Mouse (Mus musculus): ENCODE data around the gene L3mbtl3.

Gene L3mbtl3
- long read RNA-seq, experiment 1, partial matches to known transcripts, result 1 of 4 reads
- long read RNA-seq, experiment 1, other reads (novel, unspliced or antisense), result 3 of 4 reads
- long read RNA-seq, experiment 2, partial matches to known transcripts, result 2 of 4 reads
- long read RNA-seq, experiment 2, other reads (novel, unspliced or antisense), result 2 of 4 reads

- intact Hi-C loops (cut with DNase I), result loop anchor here (5.0 to 10.0 kb wide), 4 partner anchors 116 to 619 kb away; partner anchors contain the start of gene Arhgap18
Observed at GRCm38 (mm10) chr10:26375790-26376545, at the start of gene L3mbtl3. L3mbtl3 (minus strand) TSS chr10:26375971.

DNA sequence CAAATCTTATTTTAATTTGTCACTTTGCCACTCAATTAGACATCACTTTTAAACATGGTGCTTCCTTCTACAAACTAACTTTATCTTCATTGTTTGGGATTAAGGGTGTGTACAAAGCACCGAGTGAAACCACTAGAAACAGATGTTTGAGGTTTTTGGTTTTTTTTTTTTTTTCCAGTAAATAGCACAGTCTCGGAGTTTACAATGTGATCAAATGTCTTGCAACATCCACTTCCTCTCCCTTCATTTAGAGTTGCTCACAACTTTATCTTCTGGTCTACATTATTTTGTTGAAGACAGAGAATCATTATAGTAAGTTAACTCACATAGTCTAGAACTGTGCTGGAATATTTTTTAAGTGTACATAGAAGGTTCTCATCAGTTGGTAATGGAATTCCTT is 45.4 kb upstream of the L3mbtl3 start:
- intact Hi-C loops (cut with DNase I), result no loop called here

DNA sequence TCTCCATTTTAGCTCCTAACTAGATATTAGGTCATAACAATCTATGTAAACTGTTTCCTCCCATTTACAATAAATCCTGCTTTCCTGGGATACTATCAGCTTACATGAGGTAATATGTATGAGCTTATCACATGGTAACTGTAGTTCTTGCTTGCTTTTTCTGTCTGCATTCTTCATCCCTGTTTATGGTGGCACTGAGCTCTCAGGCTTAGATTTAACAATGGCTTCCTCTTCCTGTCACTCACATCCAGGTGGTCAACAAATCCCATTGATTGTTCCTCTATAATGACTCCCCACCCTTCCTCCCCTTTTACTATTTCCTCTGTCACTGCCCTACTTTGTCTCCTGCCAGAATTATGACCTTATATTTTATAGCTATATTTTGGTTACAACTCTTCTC is 12.9 kb upstream of the L3mbtl3 start:
- intact Hi-C loops (cut with DNase I), result no loop called here

- intact Hi-C loops (cut with DNase I), result loop anchor here (5.0 to 10.0 kb wide), 4 partner anchors 115 to 618 kb away; partner anchors contain the start of gene Arhgap18
Observed at GRCm38 (mm10) chr10:26377332-26377602, 1.5 kb upstream of the L3mbtl3 start.

DNA sequence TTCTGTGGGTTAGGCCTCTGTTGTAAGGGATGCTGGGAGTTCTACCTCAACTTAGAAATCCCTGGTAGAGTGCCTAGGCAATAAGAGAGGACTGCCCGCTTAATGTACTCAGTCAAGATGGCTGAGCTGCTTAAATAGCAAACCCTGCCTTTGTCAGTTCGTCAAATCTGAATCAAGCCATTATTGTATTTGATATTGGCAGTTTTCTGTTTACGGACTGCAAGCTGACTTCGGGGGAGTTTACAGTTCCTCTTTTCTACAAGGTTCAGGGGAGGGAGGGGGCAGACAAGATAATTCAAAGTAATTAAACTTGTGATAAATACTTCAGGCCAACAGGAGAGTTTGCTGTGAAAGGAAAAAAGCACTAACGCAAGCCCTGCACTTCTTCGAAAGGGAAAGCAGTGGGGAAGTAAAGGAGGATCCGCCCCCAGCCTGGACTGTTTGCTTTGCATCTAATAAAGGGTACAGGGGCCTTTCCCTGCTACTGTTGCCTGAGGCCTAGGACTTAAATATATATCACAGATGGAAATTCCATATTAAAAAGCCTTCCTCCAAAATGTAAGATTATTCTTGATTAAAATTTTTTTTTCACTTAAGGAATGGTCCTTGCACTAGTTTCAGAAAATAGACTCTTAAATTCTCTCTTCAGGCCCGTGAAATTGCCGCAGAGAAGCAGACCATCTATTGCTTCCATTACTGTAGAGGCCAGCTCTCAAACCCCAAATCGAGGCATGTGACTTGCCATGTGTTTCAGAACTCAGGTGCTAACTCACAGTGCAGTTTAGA is 968 bp upstream of the L3mbtl3 start:
- intact Hi-C loops (cut with DNase I), result loop anchor here (5.0 to 10.0 kb wide), 4 partner anchors 116 to 618 kb away; partner anchors contain the start of gene Arhgap18

DNA sequence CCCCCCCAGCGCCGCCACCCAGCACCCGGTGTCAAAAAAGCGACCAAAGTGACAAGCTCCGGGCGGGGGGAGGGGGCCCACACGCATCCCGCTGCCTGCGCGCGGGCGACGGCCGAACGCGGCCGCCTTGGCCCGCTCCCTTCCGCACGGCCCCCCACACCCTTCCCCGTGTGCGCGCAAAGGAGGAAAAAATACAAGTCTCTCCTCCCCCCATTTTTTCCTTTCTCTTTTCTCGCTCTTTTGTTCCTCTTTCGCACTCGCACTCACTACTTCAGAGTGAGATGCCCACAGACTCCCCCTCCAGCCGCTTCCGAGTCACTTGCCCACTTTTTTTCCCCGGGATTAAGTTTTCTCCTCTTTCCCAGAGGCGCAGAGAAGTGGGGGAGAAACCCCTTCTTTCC is 420 bp downstream of the L3mbtl3 start:
- intact Hi-C loops (cut with DNase I), result loop anchor here (5.0 to 10.0 kb wide), 4 partner anchors 117 to 619 kb away; partner anchors contain the start of gene Arhgap18

GRCm38 (mm10) chr10:26374436-26375311 is 1.1 kb downstream of the L3mbtl3 start:
- intact Hi-C loops (cut with DNase I), result loop anchor here (5.0 to 10.0 kb wide), 5 partner anchors 118 to 620 kb away; partner anchors contain the start of gene Arhgap18

DNA sequence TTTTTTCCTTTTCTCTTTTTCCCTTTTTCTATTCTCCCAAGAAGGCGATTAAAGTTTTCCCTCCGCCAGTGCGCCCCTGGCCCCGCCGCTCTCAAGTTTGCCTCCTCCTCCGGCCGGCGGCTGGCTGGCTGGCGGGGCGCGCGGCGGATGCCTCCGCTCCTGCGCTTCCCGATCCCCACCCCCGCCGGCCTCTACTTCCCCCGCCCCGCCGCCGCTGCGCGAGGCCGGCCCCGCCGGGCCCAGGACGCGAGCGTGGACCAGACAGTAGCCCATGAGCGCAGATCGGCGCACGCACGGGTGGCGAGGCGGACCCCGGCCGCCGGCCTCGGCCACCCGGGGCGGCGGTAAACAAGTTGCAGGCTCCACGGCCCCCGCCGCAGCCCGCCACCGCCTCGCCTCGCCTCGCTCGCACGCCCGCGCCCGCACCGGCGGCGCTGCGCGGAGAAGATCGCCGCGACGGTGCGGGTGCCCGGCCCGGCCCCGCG is 1.8 kb downstream of the L3mbtl3 start:
- intact Hi-C loops (cut with DNase I), result loop anchor here (2.0 to 10.0 kb wide), 4 partner anchors 168 to 621 kb away; no protein-coding TSS in a partner anchor

DNA sequence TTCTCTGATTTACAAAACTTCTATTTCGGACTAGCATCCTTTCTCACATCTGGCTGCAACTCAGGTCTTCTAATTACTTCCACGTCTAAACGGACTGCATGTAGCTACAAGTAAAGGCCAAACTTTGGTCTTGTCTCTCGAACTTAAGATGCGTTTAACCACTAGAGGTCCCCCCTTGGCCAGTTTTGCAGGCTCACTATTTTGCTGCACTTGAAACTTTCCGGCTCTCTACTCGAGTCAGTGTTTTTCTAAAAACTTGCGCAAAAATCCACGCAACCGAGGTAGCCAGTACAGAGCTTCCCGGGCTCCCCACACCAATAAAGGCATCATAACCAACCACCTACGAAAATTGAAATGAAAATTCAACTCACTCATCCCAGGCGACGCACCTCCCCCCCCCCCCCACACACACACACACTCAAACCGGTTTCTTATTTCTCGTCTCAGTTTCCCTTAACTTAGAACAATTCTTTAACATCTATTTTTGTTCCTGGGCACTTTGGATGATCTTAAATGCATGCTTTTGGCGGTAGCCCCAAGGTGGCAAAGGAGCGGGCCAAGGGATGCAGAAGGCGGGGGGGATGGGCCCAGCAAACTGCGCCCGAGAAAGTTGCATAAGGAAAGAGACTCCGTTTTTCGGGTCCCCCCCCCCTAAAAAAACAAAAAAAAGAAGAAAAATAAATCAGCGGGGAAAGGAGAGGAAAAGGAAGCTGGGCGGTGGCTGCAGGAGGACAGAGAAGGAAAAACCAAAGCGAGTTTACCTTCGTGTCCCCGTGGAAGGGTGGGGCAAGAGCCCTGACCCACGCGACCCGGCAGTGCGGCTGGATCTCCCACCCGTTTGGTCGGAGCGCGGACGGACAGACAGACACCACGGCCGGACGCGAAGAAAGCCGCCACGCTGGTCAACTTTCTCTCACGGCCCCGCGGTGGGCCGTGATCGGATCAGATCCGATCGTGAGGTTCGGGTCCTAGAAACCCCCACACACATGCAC is 2.5 kb downstream of the L3mbtl3 start:
- intact Hi-C loops (cut with DNase I), result loop anchor here (2.0 to 10.0 kb wide), 4 partner anchors 169 to 622 kb away; no protein-coding TSS in a partner anchor

- intact Hi-C loops (cut with DNase I), result loop anchor here (5.0 to 10.0 kb wide), 3 partner anchors 171 to 623 kb away; no protein-coding TSS in a partner anchor
Observed at GRCm38 (mm10) chr10:26371416-26371815, 4.4 kb downstream of the L3mbtl3 start.

DNA sequence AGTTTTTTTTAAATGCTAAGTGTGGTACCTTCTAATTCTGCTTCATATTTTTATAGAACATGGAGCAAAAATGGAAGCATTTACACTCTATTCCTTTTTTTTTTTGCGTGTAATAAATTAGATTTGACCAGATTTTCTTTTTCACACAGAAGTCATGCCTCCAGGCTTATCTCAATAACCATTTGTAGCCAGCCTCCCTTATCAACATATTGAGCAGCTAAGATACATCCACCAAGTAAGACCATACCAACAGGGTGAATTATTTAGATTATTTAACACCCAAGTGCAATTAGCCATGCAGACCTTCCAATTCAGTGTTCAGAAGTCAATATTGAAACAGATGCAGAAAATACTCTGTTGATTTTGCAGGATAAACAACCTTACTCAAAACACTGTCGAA is 10.8 kb downstream of the L3mbtl3 start:
- intact Hi-C loops (cut with DNase I), result no loop called here

GRCm38 (mm10) chr10:26364326-26364856 is 11.4 kb downstream of the L3mbtl3 start:
- intact Hi-C loops (cut with DNase I), result no loop called here

DNA sequence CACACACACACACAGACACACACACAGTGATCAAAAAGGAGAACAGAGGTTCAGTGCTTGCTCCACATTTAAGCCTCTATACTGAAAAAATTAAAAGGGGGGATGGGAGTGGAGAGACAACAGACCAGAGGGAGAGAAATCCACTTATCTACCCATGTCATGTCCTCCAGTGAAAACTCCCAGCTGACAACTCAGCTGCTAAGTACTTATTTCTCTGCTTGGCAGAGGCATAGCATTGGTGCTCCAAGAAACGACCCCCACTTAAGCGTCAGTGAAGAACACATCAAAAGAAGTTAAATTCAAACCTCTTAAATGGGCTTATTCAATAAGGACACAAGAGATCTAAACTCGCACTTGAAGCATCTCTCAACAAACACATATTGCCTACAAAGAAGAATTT is 12.2 kb downstream of the L3mbtl3 start:
- intact Hi-C loops (cut with DNase I), result no loop called here

DNA sequence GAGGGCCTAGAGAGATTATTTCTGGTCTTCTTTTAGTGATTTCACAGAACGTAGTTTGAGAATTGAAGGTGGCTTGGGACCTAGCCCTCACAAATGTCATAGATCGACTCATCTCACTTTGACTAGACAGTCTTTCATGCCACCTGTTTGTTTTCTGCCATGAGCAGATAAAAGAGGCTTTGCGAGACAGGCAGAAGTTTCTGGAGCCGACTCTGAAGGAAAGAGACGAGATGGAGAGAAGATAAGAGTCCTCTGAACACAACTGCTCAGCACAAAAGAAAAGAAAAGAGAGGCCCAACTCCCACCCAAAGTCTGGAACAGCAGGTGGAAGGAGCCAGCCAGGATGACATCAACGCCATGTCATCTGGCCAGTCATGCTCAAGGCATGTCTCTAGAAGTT is 17.0 kb downstream of the L3mbtl3 start:
- intact Hi-C loops (cut with DNase I), result no loop called here

GRCm38 (mm10) chr10:26358231-26358630 is 17.5 kb downstream of the L3mbtl3 start:
- intact Hi-C loops (cut with DNase I), result no loop called here

GRCm38 (mm10) chr10:26353781-26354180 is 22.0 kb downstream of the L3mbtl3 start:
- intact Hi-C loops (cut with DNase I), result no loop called here

DNA sequence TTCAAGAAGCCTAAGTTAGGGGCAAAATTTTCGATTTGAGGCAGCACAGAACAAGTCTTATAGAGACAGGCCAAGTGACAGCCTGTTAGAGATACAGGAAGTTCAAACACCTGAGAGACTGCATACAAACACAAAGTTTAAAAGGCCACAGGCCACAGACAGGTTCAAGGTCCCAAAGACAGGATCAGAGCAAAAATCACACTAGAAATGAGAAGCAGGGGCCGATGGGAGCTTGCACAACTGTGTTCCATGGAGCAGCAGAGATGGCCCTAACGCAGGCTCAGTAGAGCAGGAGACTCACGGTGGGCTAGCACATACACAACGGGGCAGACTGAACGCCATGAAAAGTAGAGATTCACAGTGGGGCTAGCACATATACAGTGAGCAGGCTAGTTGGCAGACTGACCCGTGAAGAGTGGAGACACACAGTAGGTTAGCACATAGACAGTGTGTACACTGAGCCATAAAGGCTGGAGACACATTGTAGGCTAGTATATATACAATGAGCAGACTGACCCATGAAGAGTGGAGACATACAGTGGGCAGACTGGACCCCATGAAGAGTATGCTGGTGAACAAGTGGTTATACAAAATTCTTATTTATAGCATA is 24.5 kb downstream of the L3mbtl3 start:
- intact Hi-C loops (cut with DNase I), result no loop called here

DNA sequence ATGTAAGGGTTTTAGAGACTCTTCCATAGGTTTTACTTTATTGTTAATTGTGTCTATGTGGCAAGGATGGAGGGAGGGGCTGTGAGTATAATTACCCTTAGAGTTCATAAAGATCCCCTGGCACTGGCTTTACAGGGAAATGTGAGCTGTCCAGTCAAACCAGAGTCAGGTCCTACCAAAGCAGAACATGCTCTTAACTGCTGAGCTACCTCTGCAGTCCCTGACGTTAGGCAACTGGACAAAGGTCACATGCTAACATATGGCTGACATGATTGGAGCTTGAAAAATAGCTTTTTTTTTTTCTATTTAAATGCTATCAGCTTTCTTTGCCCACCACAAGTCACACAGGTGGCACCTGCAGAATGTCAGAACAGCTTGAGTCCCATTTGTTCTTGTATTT is 25.6 kb downstream of the L3mbtl3 start:
- intact Hi-C loops (cut with DNase I), result no loop called here

GRCm38 (mm10) chr10:26347614-26348013 is 28.2 kb downstream of the L3mbtl3 start:
- intact Hi-C loops (cut with DNase I), result loop anchor here (10.0 kb wide), 1 partner anchor 663 kb away; no protein-coding TSS in a partner anchor
